Mouse (Mus musculus) liver (tissue): ENCODE measurements around the gene Pdcd10.

Source experiments
- DNase-seq: peaks from one replicate; pipeline ENCODE4 v3.0.0-alpha.2; 2020; ENCODE audit warnings: mixed read lengths

The Pdcd10 gene

GRCm38 (mm10) chr3:75468154-75468553 is 88.5 kb downstream of the Pdcd10 start:
- DNase-seq, result no peak
